In the genomic region with DNA sequence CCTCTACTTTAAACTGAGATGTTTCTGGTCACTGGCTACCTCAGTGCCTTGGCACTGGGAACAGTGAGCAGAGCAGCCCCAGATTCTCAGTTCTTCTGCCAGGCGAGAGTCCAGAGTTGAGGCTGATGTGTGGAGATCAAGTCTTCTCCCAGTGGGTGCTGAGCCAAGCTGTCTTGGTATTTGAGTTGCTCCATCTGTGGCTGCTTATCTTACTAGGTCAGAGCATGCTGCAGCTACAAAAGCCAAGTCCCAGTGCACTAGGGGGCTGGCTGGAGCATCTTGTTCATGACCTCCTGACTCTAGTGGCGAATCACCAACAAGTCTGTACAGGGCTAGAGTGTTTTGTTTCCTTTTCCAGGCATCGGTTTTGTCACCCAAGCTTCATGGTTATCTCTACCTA, we compare ENCODE assay signal across 15 mouse cellular contexts.
A peak's percentile ranks its signal among the peaks of the same experiment; 100 is the strongest.
DNase-seq lines count a peak whose midpoint lies in the region; ATAC-seq and TF ChIP-seq lines count a peak whose summit lies in the region.
"Had no signal": no experiment of that assay in that cellular context is flagged by ENCODE, and none has a peak within 500 bp of the region (broad histone marks: within the 10 kb centered on the region; RNA-seq: fewer than 3 reads in every experiment).

No protein-coding gene starts in this region.

- intact Hi-C loops in heart, postnatal 36 days (cut with DNase I): no loop called here

- no peak overlapping the region for H3K27ac ChIP-seq in kidney, adult 2 months (ENCODE audit: insufficient read depth, low read depth, low read length)
- no peak overlapping the region for H3K27ac ChIP-seq in kidney, embryonic 14.5 days (ENCODE audit: low read depth, low read length)
- H3K27ac ChIP-seq: forebrain, embryonic 13.5 days; hindbrain, embryonic 12.5 days; kidney, postnatal 0 days; liver, embryonic 13.5 days; midbrain, embryonic 10.5 days had no signal

- no peaks in the 10 kb centered on the region for H3K4me1 ChIP-seq in kidney, adult 2 months (ENCODE audit: control insufficient read depth, insufficient read depth, low read length)
- no peaks in the 10 kb centered on the region for H3K4me1 ChIP-seq in kidney, embryonic 14.5 days (ENCODE audit: control insufficient read depth, insufficient read depth, low read length)
- H3K4me1 ChIP-seq: forebrain, embryonic 13.5 days; hindbrain, embryonic 12.5 days; liver, embryonic 13.5 days had no signal

- TF ChIP-seq POLR2A in kidney, adult 2 months (IDR thresholded peaks at IDR 0.05; ENCODE audit: low read depth, low read length): no peak

- H3K9me3 ChIP-seq in kidney, embryonic 14.5 days (ENCODE audit: control insufficient read depth, low read length): peaks cover 12% of the 10 kb centered on the region; the same call in 1 of the 2 replicates

- no peaks in the 10 kb centered on the region for H3K27me3 ChIP-seq in kidney, adult 2 months (replicated peaks; ENCODE audit: control insufficient read depth, insufficient read depth, low read length)
- no peaks in the 10 kb centered on the region for H3K27me3 ChIP-seq in kidney, embryonic 14.5 days (ENCODE audit: control insufficient read depth, insufficient read depth, low read length)
- H3K27me3 ChIP-seq: forebrain, embryonic 13.5 days; hindbrain, embryonic 12.5 days; liver, embryonic 13.5 days had no signal

- no peak overlapping the region for H3K4me3 ChIP-seq in kidney, adult 2 months (ENCODE audit: insufficient read depth, low read depth, low read length)
- no peak overlapping the region for H3K4me3 ChIP-seq in kidney, embryonic 14.5 days (ENCODE audit: low read length)
- H3K4me3 ChIP-seq: forebrain, embryonic 13.5 days; hindbrain, embryonic 12.5 days; liver, embryonic 13.5 days; midbrain, embryonic 10.5 days had no signal

- ATAC-seq in kidney, embryonic 14.5 days (ENCODE audit: low FRiP score, low TSS enrichment): no peak
- ATAC-seq: forebrain, embryonic 13.5 days had no signal

- no peak for TF ChIP-seq CTCF in kidney, adult 2 months (conservative IDR thresholded peaks at IDR 0.05; ENCODE audit: insufficient read depth, insufficient read length, low read depth, low read length)

- no peaks in the 10 kb centered on the region for H3K36me3 ChIP-seq in kidney, adult 2 months (ENCODE audit: control insufficient read depth, insufficient read depth, low read length)
- H3K36me3 ChIP-seq in kidney, embryonic 14.5 days (ENCODE audit: control insufficient read depth, insufficient read depth, low read length): no peaks in the 10 kb centered on the region
- H3K36me3 ChIP-seq: hindbrain, embryonic 12.5 days; liver, embryonic 13.5 days had no signal

- 86% methylated on average over 3 of the region's 3 CpGs for WGBS in kidney, adult 2 months
- 90% methylated on average over 3 of the region's 3 CpGs for WGBS in kidney, embryonic 14.5 days

- H3K4me2 ChIP-seq in kidney, embryonic 14.5 days (replicated peaks; ENCODE audit: low read depth, low read length): no peak overlapping the region
- H3K4me2 ChIP-seq: forebrain, embryonic 13.5 days; hindbrain, embryonic 12.5 days; liver, embryonic 13.5 days had no signal

- peak; percentile 51 for DNase-seq in kidney, adult 2 months
- DNase-seq in heart, postnatal 36 days: peak; percentile 61 to 66
- peak; percentile 58 to 63 for DNase-seq in lung, adult 18-20 months
- DNase-seq in testis, postnatal 10 days (ENCODE audit: low spot score): peak; percentile 52
- no peak for DNase-seq in thymus, postnatal 0 days (ENCODE audit: low spot score)
- no peak for DNase-seq in retina, embryonic 14.5 days (ENCODE audit: low spot score)
- DNase-seq: cerebellum, postnatal 25 days; gastrocnemius, postnatal 25 days; liver, embryonic 13.5 days; thymus, postnatal 36 days had no signal

- no peak overlapping the region for H3K9ac ChIP-seq in kidney, embryonic 14.5 days (ENCODE audit: low read depth, low read length)
- H3K9ac ChIP-seq: forebrain, embryonic 13.5 days; hindbrain, embryonic 12.5 days; liver, embryonic 13.5 days had no signal

Comparison
In these comparisons a context has a peak if more than half of its experiments do, and no peak if none do; other contexts are left out.
1. DNase-seq: peak in kidney, adult 2 months (single experiment), heart, postnatal 36 days (2 of 2), lung, adult 18-20 months (2 of 2) and testis, postnatal 10 days (single experiment); none in thymus, postnatal 0 days (single experiment) and retina, embryonic 14.5 days (single experiment).